Mouse (Mus musculus): Measurements from ENCODE around the gene Krt76. TPM values are rescaled to one million over a fixed set of nuclear protein-coding genes. Genes with fewer than 3 reads are reported as not detected.

Krt76 gene
- polyA plus RNA-seq, 1 experiment from 2014 or later, result not detected

DNA sequence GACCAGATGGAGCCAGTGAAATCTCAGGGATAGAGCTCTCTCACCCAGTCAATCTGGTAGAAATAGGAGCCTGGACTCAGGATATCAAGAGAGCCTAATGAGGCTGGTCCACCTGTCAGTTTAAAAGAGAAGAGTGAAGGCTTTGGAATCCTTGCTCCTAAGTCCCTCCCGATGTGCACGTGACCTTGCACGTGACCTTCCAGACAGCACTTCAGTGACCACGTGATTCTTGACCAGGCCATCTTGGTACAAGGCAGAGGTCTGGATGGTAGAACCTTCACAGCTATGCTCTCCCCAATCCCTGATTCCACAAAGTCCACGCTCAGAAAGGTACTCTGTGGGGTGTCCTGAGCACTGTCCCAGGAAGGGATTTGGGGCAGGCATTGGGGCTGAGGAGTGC is 12.1 kb upstream of the Krt76 start:
- ATAC-seq (replicated peaks; ENCODE audit: low FRiP score), result no peak
- H3K27ac ChIP-seq, result no peak overlapping the region
- no peak overlapping the region for H3K4me3 ChIP-seq (replicated peaks)
- no peaks in the 10 kb centered on the region for H3K27me3 ChIP-seq
- H3K9ac ChIP-seq, result no peak overlapping the region
- WGBS, result 78% methylated on average over 5 of the region's 5 CpGs
- H3K36me3 ChIP-seq, result no peaks in the 10 kb centered on the region
- peaks cover 8% of the 10 kb centered on the region; the same call in 1 of the 2 replicates for H3K4me1 ChIP-seq
- H3K4me2 ChIP-seq, result no peak overlapping the region
- H3K9me3 ChIP-seq (replicated peaks), result no peaks in the 10 kb centered on the region

DNA sequence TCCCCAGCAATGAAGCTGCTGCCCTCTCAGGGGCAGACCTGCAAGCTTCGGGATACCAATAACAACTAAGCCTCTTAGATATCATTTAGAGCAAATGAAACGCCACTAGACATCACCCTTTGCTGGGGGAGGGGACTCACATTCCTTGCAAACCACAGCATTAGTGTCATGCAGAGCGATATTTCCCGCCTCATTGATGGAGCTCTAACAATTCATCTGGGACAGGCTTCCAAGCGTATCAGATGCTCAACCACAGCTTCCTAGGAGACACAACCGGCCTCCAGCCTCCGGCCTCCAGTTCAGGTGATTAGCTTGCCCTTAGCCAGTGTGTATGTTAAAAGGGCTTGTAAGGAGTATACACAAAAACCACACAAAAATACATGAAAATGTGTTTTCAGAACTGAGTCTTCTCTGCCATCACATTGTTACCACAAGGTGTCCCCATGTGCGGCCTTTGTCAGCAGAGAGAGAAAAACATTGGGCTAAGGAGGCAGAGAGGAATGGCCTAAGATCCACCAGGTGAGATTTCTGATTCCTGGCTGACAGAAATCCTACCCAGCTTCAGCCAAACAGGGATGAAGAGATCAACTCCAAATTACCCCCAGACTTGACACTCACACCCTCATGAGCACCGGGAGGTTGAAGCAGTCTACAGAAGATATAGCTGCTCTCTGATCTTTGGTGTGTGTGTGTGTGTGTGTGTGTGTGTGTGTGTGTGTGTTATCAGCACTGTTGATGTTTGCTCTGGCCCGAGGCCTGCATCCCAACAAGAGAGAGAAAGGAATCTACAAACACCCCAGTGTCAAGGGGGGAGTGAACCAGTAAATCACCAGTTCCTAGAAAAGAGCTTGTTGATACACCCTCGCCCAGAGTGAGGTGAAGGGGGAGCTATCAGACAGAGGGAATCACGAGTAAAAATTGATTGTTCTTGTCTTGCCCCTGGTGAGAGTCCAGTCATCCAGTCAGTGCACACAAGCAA is 9.7 kb upstream of the Krt76 start:
- ATAC-seq (replicated peaks; ENCODE audit: low FRiP score), result no peak
- 48% methylated on average over 12 of the region's 12 CpGs for WGBS
- Histone ChIP-seq H3K4me3 (replicated peaks) (no peak overlapping the region), H3K9ac (no peak overlapping the region), H3K27ac (no peak overlapping the region), H3K4me1 (peaks cover 8% of the 10 kb centered on the region; the same call in 1 of the 2 replicates), H3K9me3 (replicated peaks) (no peaks in the 10 kb centered on the region), H3K36me3 (no peaks in the 10 kb centered on the region), H3K4me2 (no peak overlapping the region), H3K27me3 (no peaks in the 10 kb centered on the region)

GRCm38 (mm10) chr15:101895216-101895615 is 2.5 kb upstream of the Krt76 start:
- no peak for ATAC-seq (replicated peaks; ENCODE audit: low FRiP score)
- Histone ChIP-seq H3K36me3 (no peaks in the 10 kb centered on the region), H3K27me3 (no peaks in the 10 kb centered on the region), H3K4me2 (no peak overlapping the region), H3K27ac (no peak overlapping the region), H3K4me3 (replicated peaks) (no peak overlapping the region), H3K9me3 (replicated peaks) (no peaks in the 10 kb centered on the region), H3K4me1 (no peaks in the 10 kb centered on the region), H3K9ac (no peak overlapping the region)
- WGBS, result 97% methylated on average over 4 of the region's 4 CpGs

DNA sequence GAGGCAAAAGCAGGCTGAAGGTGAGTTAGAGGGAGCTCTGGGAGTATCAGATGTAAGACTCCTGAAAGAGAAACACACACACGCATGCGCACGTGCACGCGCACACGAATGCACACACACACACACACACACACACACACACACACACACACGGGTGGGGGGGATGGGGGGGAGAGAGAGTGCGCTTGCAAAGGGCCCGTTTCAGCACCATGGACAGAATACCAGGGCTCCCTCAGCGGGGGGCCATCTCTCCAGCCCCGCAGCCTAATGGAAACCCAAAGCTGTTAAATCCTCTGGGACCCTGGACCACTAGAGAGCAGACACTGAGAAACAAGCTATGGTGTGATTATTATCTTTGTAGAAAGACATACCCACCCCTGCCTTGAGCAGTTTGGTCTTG is 12.9 kb downstream of the Krt76 start:
- Histone ChIP-seq H3K4me1 (no peaks in the 10 kb centered on the region), H3K9me3 (replicated peaks) (no peaks in the 10 kb centered on the region), H3K36me3 (no peaks in the 10 kb centered on the region), H3K4me3 (replicated peaks) (no peak overlapping the region), H3K9ac (no peak overlapping the region), H3K27ac (no peak overlapping the region), H3K4me2 (no peak overlapping the region), H3K27me3 (peaks cover 22% of the 10 kb centered on the region)
- ATAC-seq (replicated peaks; ENCODE audit: low FRiP score), result no peak
- WGBS, result 35% methylated on average over 10 of the region's 11 CpGs

GRCm38 (mm10) chr15:101878041-101878440 is 14.7 kb downstream of the Krt76 start:
- Histone ChIP-seq H3K9me3 (replicated peaks) (no peaks in the 10 kb centered on the region), H3K4me2 (no peak overlapping the region), H3K36me3 (no peaks in the 10 kb centered on the region), H3K9ac (no peak overlapping the region), H3K27me3 (peaks cover 14% of the 10 kb centered on the region; the same call in 1 of the 2 replicates), H3K4me3 (replicated peaks) (no peak overlapping the region), H3K27ac (no peak overlapping the region), H3K4me1 (no peaks in the 10 kb centered on the region)
- ATAC-seq (replicated peaks; ENCODE audit: low FRiP score), result no peak
- WGBS, result 63% methylated on average over 2 of the region's 2 CpGs

GRCm38 (mm10) chr15:101874383-101874782 is 18.3 kb downstream of the Krt76 start:
- WGBS, result 82% methylated on average over 1 of the region's 1 CpGs
- Histone ChIP-seq H3K4me2 (no peak overlapping the region), H3K9me3 (replicated peaks) (no peaks in the 10 kb centered on the region), H3K27me3 (peaks cover 9% of the 10 kb centered on the region; the same call in 1 of the 2 replicates), H3K4me1 (no peaks in the 10 kb centered on the region), H3K4me3 (replicated peaks) (no peak overlapping the region), H3K9ac (no peak overlapping the region), H3K27ac (no peak overlapping the region), H3K36me3 (no peaks in the 10 kb centered on the region)
- ATAC-seq (replicated peaks; ENCODE audit: low FRiP score), result no peak

- peaks cover 13% of the 10 kb centered on the region; the same call in 1 of the 2 replicates for H3K27me3 ChIP-seq
- no peak overlapping the region for H3K4me2 ChIP-seq
- H3K27ac ChIP-seq, result no peak overlapping the region
- no peaks in the 10 kb centered on the region for H3K36me3 ChIP-seq
- ATAC-seq (replicated peaks; ENCODE audit: low FRiP score), result no peak
- no peaks in the 10 kb centered on the region for H3K9me3 ChIP-seq (replicated peaks)
- no peak overlapping the region for H3K9ac ChIP-seq
- WGBS, result 53% methylated on average over 4 of the region's 4 CpGs
- no peak overlapping the region for H3K4me3 ChIP-seq (replicated peaks)
- no peaks in the 10 kb centered on the region for H3K4me1 ChIP-seq
These were observed 19.5 kb downstream of the Krt76 start for GRCm38 (mm10) chr15:101873231-101873630.

GRCm38 (mm10) chr15:101869431-101869830 is 23.3 kb downstream of the Krt76 start, which contains the start of gene Krt77:
TSS of gene Krt77 (minus strand) at chr15:101869705.
- Histone ChIP-seq H3K9ac (no peak within 1 kb of the TSS), H3K4me1 (no peaks in the 10 kb centered on the region), H3K27ac (no peak within 1 kb of the TSS), H3K4me3 (replicated peaks) (no peak within 1 kb of the TSS), H3K36me3 (no peaks in the 10 kb centered on the region), H3K27me3 (peaks cover 24% of the 10 kb centered on the region; the same call in 1 of the 2 replicates), H3K4me2 (no peak within 1 kb of the TSS), H3K9me3 (replicated peaks) (no peaks in the 10 kb centered on the region)
- ATAC-seq (replicated peaks; ENCODE audit: low FRiP score), result no peak
- 37% methylated on average over 6 of the region's 6 CpGs for WGBS

- H3K9me3 ChIP-seq (replicated peaks), result no peaks in the 10 kb centered on the region
- no peak overlapping the region for H3K4me2 ChIP-seq
- peaks cover 39% of the 10 kb centered on the region; the same call in 1 of the 2 replicates for H3K27me3 ChIP-seq
- no peaks in the 10 kb centered on the region for H3K4me1 ChIP-seq
- H3K36me3 ChIP-seq, result no peaks in the 10 kb centered on the region
- 78% methylated on average over 7 of the region's 7 CpGs for WGBS
- H3K9ac ChIP-seq, result no peak overlapping the region
- H3K27ac ChIP-seq, result no peak overlapping the region
- no peak overlapping the region for H3K4me3 ChIP-seq (replicated peaks)
- ATAC-seq (replicated peaks; ENCODE audit: low FRiP score), result no peak
These were observed 26.0 kb downstream of the Krt76 start for GRCm38 (mm10) chr15:101866754-101867153.

- Histone ChIP-seq H3K9me3 (replicated peaks) (no peaks in the 10 kb centered on the region), H3K4me1 (peaks cover 27% of the 10 kb centered on the region), H3K9ac (no peak overlapping the region), H3K27me3 (peaks cover 64% of the 10 kb centered on the region), H3K36me3 (no peaks in the 10 kb centered on the region), H3K4me3 (replicated peaks) (no peak overlapping the region), H3K27ac (no peak overlapping the region), H3K4me2 (peak overlapping the region; percentile 89)
- WGBS, result 51% methylated on average over 13 of the region's 13 CpGs
- ATAC-seq (replicated peaks; ENCODE audit: low FRiP score), result no peak
These were observed 32.1 kb downstream of the Krt76 start for GRCm38 (mm10) chr15:101860421-101861130.

DNA sequence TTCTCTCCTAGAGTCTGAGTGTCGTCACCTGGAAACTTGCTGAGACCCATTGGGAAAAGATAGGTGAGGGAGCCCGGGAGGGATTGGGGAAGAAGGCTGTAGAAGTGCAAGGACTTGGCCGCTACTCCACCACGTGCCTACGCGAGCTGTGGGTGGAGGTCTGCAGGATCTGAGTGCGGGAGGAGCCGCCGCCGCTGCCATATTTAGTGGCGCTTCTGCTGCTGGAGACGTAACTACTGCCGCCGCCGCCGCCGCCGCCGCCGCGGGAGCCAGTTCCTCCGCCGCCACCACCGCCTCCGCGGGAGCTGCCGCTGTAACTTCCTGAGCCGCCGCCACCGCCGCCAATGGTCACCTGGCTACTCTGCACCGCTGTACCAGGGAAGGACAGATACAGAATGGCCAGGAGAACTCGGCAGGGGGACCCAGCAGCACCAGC is 33.0 kb downstream of the Krt76 start:
- peak overlapping the region; percentile 21; the same call in 1 of the 2 replicates for H3K9ac ChIP-seq
- WGBS, result under 1% methylated on average over 33 of the region's 33 CpGs
- peak overlapping the region; percentile 45 for H3K4me3 ChIP-seq (replicated peaks)
- 0 out of 2 replicates have a peak overlapping the region, but pooled peaks have one; percentile 22 for H3K27ac ChIP-seq
- ATAC-seq (replicated peaks; ENCODE audit: low FRiP score), result no peak
- peaks cover 27% of the 10 kb centered on the region for H3K4me1 ChIP-seq
- no peaks in the 10 kb centered on the region for H3K9me3 ChIP-seq (replicated peaks)
- no peaks in the 10 kb centered on the region for H3K36me3 ChIP-seq
- H3K27me3 ChIP-seq, result peaks cover 67% of the 10 kb centered on the region
- peak overlapping the region; percentile 89 for H3K4me2 ChIP-seq

Data from kidney, embryonic 15.5 days (tissue).